ENCODE assay signal across 9 mouse cellular contexts in the genomic region with DNA sequence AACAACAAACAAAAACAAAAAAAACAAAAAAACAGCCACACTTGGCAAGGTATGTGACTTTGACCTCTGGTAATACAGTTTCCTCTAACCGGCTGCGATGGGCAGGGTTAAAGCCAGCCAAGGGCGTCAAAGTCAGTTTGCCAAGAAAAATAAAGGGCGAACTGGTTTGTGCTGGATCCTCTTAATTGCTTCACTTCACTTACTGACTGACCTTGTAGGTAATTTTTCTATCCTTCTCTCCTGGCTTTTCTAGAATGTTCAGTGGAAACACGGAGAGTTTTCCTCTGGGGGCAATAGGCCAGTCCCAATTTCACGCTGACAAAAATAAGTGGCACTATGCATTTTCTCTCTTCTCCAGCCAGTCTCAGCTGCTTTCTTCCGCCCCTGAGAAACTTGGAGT. TPM values are rescaled to one million over a fixed set of nuclear protein-coding genes. Genes with fewer than 3 reads are reported as not detected.
A peak's percentile ranks its signal among the peaks of the same experiment; 100 is the strongest.
DNase-seq lines count a peak whose midpoint lies in the region; ATAC-seq lines count a peak whose summit lies in the region.
"Had no signal": no experiment of that assay in that cellular context is flagged by ENCODE, and none has a peak within 500 bp of the region (broad histone marks: within the 10 kb centered on the region; RNA-seq: fewer than 3 reads in every experiment).

No protein-coding gene starts in this region.

- H3K4me1 ChIP-seq in hindbrain, embryonic 12.5 days: peaks cover 16% of the 10 kb centered on the region
- peaks cover 12% of the 10 kb centered on the region for H3K4me1 ChIP-seq in limb, embryonic 13.5 days
- peaks cover 38% of the 10 kb centered on the region for H3K4me1 ChIP-seq in neural tube, embryonic 13.5 days (replicated peaks)

- H3K9me3 ChIP-seq in hindbrain, embryonic 12.5 days (replicated peaks): no peaks in the 10 kb centered on the region
- H3K9me3 ChIP-seq in limb, embryonic 13.5 days: no peaks in the 10 kb centered on the region
- H3K9me3 ChIP-seq in neural tube, embryonic 13.5 days: no peaks in the 10 kb centered on the region

- no peaks in the 10 kb centered on the region for H3K36me3 ChIP-seq in hindbrain, embryonic 12.5 days
- no peaks in the 10 kb centered on the region for H3K36me3 ChIP-seq in limb, embryonic 13.5 days
- H3K36me3 ChIP-seq in neural tube, embryonic 13.5 days: no peaks in the 10 kb centered on the region

- H3K4me3 ChIP-seq in hindbrain, embryonic 12.5 days: peak overlapping the region; percentile 49
- peak overlapping the region; percentile 50 for H3K4me3 ChIP-seq in limb, embryonic 13.5 days
- H3K4me3 ChIP-seq in neural tube, embryonic 13.5 days: peak overlapping the region; percentile 49

- H3K4me2 ChIP-seq in hindbrain, embryonic 12.5 days (replicated peaks): peak overlapping the region; percentile 77
- H3K4me2 ChIP-seq in limb, embryonic 13.5 days (replicated peaks): peak overlapping the region; percentile 76
- H3K4me2 ChIP-seq in neural tube, embryonic 13.5 days: peak overlapping the region; percentile 69

- peak overlapping the region; percentile 73; the same call in 1 of the 2 replicates for H3K9ac ChIP-seq in hindbrain, embryonic 12.5 days
- H3K9ac ChIP-seq in limb, embryonic 13.5 days: no peak overlapping the region
- peak overlapping the region; percentile 83 for H3K9ac ChIP-seq in neural tube, embryonic 13.5 days

- no peak for ATAC-seq in hindbrain, embryonic 12.5 days (ENCODE audit: low FRiP score)
- peak; percentile 28; the same call in 1 of the 2 replicates for ATAC-seq in limb, embryonic 13.5 days (ENCODE audit: low FRiP score, low read depth)
- no peak for ATAC-seq in neural tube, embryonic 13.5 days (ENCODE audit: low read depth)

- H3K27ac ChIP-seq in hindbrain, embryonic 12.5 days: no peak overlapping the region; the same call in 1 of the 2 replicates
- no peak overlapping the region for H3K27ac ChIP-seq in limb, embryonic 13.5 days
- peak overlapping the region; percentile 92; the same call in 1 of the 2 replicates for H3K27ac ChIP-seq in neural tube, embryonic 13.5 days (replicated peaks)

- 28% methylated on average over 7 of the region's 7 CpGs for WGBS in hindbrain, embryonic 12.5 days
- WGBS in limb, embryonic 13.5 days: 25% methylated on average over 7 of the region's 7 CpGs
- WGBS in neural tube, embryonic 13.5 days: 23% methylated on average over 7 of the region's 7 CpGs

- DNase-seq in cerebellum, adult 11-12 months: peak; percentile 23
- no peak for DNase-seq in cerebellum, postnatal 10 days
- peak; percentile 54 for DNase-seq in fat pad, adult 2 months (ENCODE audit: extremely low read depth, low read depth, low spot score)
- DNase-seq in frontal cortex, postnatal 25 days (ENCODE audit: low spot score in 2 of 2): no peak
- no peak for DNase-seq in c-Kit-positive CD71-positive TER-119-positive erythroid progenitor cells, embryonic 14.5 days (ENCODE audit: low spot score)

- H3K27me3 ChIP-seq in hindbrain, embryonic 12.5 days: no peaks in the 10 kb centered on the region
- H3K27me3 ChIP-seq in limb, embryonic 13.5 days: peaks cover 5% of the 10 kb centered on the region; the same call in 1 of the 2 replicates
- H3K27me3 ChIP-seq in neural tube, embryonic 13.5 days: no peaks in the 10 kb centered on the region

RNA-seq across cellular contexts. Expression of gene Xcl1, which starts 35.8 kb away (rescaled TPM):
- polyA plus RNA-seq in hindbrain, embryonic 12.5 days (2016; fragmentation: Nextera tagmentation; extraction: Ambion mirVana): not detected in 2 replicates
- polyA plus RNA-seq in limb, embryonic 13.5 days (2015; fragmentation: Nextera tagmentation; extraction: Ambion mirVana): not detected in 2 replicates
- polyA plus RNA-seq in neural tube, embryonic 13.5 days (2015; fragmentation: Nextera tagmentation; extraction: Ambion mirVana): not detected in 2 replicates
- polyA plus RNA-seq: C2C12 had no signal

Comparison
In these comparisons a context has a peak if more than half of its experiments do, and no peak if none do; other contexts are left out.
1. DNase-seq: peak in cerebellum, adult 11-12 months (single experiment) and fat pad, adult 2 months (single experiment); none in cerebellum, postnatal 10 days (0 of 2), frontal cortex, postnatal 25 days (0 of 2) and c-Kit-positive CD71-positive TER-119-positive erythroid progenitor cells, embryonic 14.5 days (single experiment).
2. Peak in every context shown above with its lines, with median percentiles within 50 percentile points of each other: H3K4me2 ChIP-seq and H3K4me3 ChIP-seq.